Mouse (Mus musculus): ENCODE data around the gene Ogn.

The Ogn gene

GRCm38 (mm10) chr13:49644731-49645529 lies 37.1 kb downstream of the Ogn start:
- peak; percentile 12 to 29 for DNase-seq (ENCODE audit: low spot score in 2 of 2)

GRCm38 (mm10) chr13:49646019-49646418 lies 38.2 kb downstream of the Ogn start:
- no peak for DNase-seq (ENCODE audit: low spot score in 2 of 2)

DNA sequence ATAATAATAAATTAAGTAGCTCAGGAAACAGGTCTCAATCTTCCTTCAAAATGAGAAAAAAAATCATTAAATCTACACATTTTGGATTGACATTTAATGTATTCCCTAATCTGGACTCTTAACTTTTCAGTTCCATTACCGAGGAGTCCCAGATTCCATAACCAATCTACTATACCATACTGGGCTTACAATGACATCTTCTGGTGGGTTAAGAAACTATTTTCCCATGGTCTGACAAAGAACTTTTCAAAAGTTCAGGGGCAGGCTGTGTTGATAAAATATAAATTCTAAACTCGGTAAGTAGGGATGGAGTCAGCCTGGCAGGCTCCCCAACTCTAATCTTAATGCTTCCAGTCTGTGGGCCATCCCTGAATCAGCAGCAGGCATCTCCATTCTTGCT lies 43.3 kb downstream of the Ogn start:
- no peak for DNase-seq (ENCODE audit: low spot score in 2 of 2)

GRCm38 (mm10) chr13:49651781-49652351 lies 44.0 kb downstream of the Ogn start:
- no peak for DNase-seq (ENCODE audit: low spot score in 2 of 2)

DNA sequence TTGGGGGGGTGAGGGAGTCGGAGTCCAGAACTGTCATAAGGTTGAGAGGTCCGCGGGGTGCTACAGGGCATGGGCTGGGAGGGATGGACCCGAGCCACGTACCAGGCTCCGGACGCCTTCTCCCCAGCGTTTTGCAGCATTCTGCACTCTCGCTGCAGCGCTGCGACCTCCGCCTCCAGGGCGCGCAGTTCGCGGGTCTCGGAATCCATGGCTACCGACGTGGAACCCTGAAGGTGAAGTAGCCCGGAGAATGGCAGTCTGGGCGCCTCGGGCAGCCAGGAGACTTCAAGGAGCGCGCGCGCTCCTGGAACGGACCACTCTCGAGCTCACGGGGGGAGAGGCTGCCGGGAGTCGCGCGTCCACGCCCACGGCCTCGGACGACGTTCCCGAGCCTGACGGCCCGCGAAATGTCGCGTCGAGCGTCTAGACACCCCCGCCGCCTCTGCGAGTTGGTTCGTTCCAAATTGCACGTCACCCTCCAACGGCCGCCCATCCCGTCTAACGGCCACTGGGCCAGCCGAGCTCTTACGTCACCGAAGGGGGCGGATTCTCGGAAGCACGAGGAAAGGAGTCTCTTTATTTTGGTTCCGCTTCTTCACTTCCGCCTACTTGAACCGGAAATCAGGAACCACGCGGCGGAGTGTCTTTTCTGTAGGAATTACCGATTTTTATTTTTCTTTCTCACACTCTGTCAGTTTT lies 44.8 kb downstream of the Ogn start, which contains the start of the genes Cenpp and Nol8:
Cenpp (minus strand) TSS at position 305 of the 699 bp plus-strand sequence.
Nol8 (plus strand) TSS at position 598 of the 699 bp plus-strand sequence.
- DNase-seq (ENCODE audit: low spot score in 2 of 2): peak; percentile 99 to 100

GRCm38 (mm10) chr13:49653180-49653541 lies 45.3 kb downstream of the Ogn start:
- no peak for DNase-seq (ENCODE audit: low spot score in 2 of 2)
